Mouse (Mus musculus): ENCODE measurements around the gene Prune1. TPM values are rescaled to one million over a fixed set of nuclear protein-coding genes. Genes with fewer than 3 reads are reported as not detected.

Prune1 gene
- polyA plus RNA-seq, 1 experiment from 2014 or later, result 84.3 TPM

DNA sequence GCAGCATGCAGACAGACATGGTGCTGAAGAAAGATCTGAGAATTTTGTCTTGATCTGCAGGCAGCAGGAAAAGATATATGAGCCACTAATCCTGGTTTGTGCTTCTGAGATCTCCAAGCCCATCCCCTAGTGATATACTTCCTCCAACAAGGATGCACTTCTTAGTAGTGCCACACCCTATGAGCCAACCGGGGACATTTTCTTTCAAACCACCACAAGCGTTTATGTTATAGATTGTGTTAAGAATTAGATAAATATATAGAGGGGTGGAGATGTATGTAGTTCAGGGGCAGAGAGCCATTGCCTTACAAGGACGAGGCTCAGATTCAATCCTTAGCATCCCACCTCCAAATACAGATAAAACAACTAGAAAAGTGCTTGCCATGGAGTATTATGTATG, 28.6 kb upstream of the Prune1 start:
- Histone ChIP-seq H3K9me3 (replicated peaks; ENCODE audit: control insufficient read depth, low read length, poor library complexity, severe bottlenecking) (no peaks in the 10 kb centered on the region), H3K4me3 (ENCODE audit: low read depth, low read length) (no peak overlapping the region), H3K9ac (ENCODE audit: low read depth, low read length) (no peak overlapping the region), H3K27me3 (ENCODE audit: control insufficient read depth, insufficient read depth, low read depth, low read length) (no peaks in the 10 kb centered on the region), H3K27ac (ENCODE audit: low read length) (no peak overlapping the region), H3K36me3 (ENCODE audit: control insufficient read depth, insufficient read depth, low read length) (no peaks in the 10 kb centered on the region), H3K4me2 (ENCODE audit: low read length) (no peak overlapping the region), H3K4me1 (ENCODE audit: control insufficient read depth, insufficient read depth, low read length) (no peaks in the 10 kb centered on the region)
- WGBS, result 77% methylated on average over 3 of the region's 3 CpGs
- no peak for ATAC-seq

DNA sequence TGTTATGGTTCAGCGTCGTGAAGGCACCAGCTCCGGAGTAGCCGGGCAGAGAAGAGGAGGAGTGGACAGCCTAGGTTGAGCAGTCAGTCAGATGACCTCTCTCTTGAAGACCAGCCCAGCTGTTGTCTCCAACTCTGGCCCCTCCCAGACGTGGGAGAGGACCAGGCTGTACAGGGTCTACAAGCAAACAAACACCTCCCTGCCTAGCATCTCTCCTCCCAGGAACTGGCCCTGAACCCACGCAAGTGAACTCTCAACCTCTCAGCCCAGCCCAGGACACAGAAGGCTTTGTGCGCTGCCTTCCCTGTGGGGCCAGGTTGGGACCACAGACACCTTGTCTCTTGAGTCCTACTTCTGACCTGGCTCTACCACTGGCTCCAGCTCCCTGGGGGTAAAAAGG, 25.2 kb upstream of the Prune1 start, which contains the start of gene Anxa9:
TSS of gene Anxa9 (minus strand) at position 77 of the 400 bp plus-strand sequence.
- Histone ChIP-seq H3K4me1 (ENCODE audit: control insufficient read depth, insufficient read depth, low read length) (no peaks in the 10 kb centered on the region), H3K36me3 (ENCODE audit: control insufficient read depth, insufficient read depth, low read length) (no peaks in the 10 kb centered on the region), H3K9ac (ENCODE audit: low read depth, low read length) (no peak within 1 kb of the TSS), H3K4me3 (ENCODE audit: low read depth, low read length) (no peak within 1 kb of the TSS), H3K9me3 (replicated peaks; ENCODE audit: control insufficient read depth, low read length, poor library complexity, severe bottlenecking) (no peaks in the 10 kb centered on the region), H3K27me3 (ENCODE audit: control insufficient read depth, insufficient read depth, low read depth, low read length) (no peaks in the 10 kb centered on the region), H3K27ac (ENCODE audit: low read length) (no peak within 1 kb of the TSS), H3K4me2 (ENCODE audit: low read length) (no peak within 1 kb of the TSS)
- no peak for ATAC-seq
- WGBS, result 80% methylated on average over 7 of the region's 7 CpGs

DNA sequence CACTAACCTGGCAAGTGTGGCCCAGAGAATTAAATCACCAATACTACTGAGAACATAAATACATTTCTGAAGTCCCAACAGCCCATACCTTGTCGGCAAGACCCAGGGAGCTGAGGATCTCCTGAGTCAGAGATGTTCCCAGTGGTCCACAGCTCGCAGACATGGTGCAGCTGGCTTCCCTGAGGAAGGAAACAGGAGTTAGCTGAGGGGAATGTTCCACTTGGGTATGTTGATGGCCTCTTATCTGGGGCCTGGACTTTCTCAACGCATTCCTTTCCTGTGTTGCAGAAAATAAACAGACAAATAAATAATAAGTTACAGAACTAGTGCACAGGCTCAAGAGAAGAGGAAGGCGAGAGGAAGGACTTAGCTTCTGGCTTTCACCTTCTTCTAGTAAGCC, 24.4 kb upstream of the Prune1 start:
- Histone ChIP-seq H3K36me3 (ENCODE audit: control insufficient read depth, insufficient read depth, low read length) (no peaks in the 10 kb centered on the region), H3K9me3 (replicated peaks; ENCODE audit: control insufficient read depth, low read length, poor library complexity, severe bottlenecking) (no peaks in the 10 kb centered on the region), H3K27me3 (ENCODE audit: control insufficient read depth, insufficient read depth, low read depth, low read length) (no peaks in the 10 kb centered on the region), H3K4me1 (ENCODE audit: control insufficient read depth, insufficient read depth, low read length) (no peaks in the 10 kb centered on the region), H3K4me2 (ENCODE audit: low read length) (no peak overlapping the region), H3K4me3 (ENCODE audit: low read depth, low read length) (no peak overlapping the region), H3K9ac (ENCODE audit: low read depth, low read length) (no peak overlapping the region), H3K27ac (ENCODE audit: low read length) (no peak overlapping the region)
- ATAC-seq, result no peak
- WGBS, result 91% methylated on average over 4 of the region's 4 CpGs

GRCm38 (mm10) chr3:95301204-95301796, 19.4 kb upstream of the Prune1 start:
- Histone ChIP-seq H3K4me1 (ENCODE audit: control insufficient read depth, insufficient read depth, low read length) (no peaks in the 10 kb centered on the region), H3K9ac (ENCODE audit: low read depth, low read length) (no peak overlapping the region), H3K36me3 (ENCODE audit: control insufficient read depth, insufficient read depth, low read length) (no peaks in the 10 kb centered on the region), H3K27me3 (ENCODE audit: control insufficient read depth, insufficient read depth, low read depth, low read length) (no peaks in the 10 kb centered on the region), H3K4me3 (ENCODE audit: low read depth, low read length) (no peak overlapping the region), H3K4me2 (ENCODE audit: low read length) (no peak overlapping the region), H3K9me3 (replicated peaks; ENCODE audit: control insufficient read depth, low read length, poor library complexity, severe bottlenecking) (no peaks in the 10 kb centered on the region), H3K27ac (ENCODE audit: low read length) (no peak overlapping the region)
- WGBS, result 78% methylated on average over 3 of the region's 3 CpGs
- ATAC-seq, result no peak

DNA sequence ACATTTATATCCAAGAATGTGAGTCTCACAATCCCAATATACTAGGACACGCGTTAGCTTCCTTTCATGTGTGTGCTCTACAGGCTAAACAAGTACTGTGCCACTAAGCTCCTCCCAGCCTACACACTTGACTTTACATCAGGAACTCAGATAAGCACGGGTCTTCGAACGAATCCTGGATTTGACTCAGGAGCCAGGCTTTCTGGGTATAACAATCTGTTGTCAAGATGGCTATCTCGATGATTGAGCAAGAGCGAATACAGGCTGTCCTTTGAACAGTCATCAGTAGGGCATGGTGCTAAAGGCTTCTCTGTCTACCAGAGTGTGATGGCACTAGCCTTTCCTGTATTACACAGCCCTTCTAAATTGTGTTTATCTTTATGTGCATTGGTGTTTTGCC, 16.1 kb upstream of the Prune1 start:
- no peaks in the 10 kb centered on the region for H3K27me3 ChIP-seq (ENCODE audit: control insufficient read depth, insufficient read depth, low read depth, low read length)
- no peak overlapping the region for H3K4me3 ChIP-seq (ENCODE audit: low read depth, low read length)
- ATAC-seq, result no peak
- no peaks in the 10 kb centered on the region for H3K4me1 ChIP-seq (ENCODE audit: control insufficient read depth, insufficient read depth, low read length)
- no peaks in the 10 kb centered on the region for H3K9me3 ChIP-seq (replicated peaks; ENCODE audit: control insufficient read depth, low read length, poor library complexity, severe bottlenecking)
- no peak overlapping the region for H3K4me2 ChIP-seq (ENCODE audit: low read length)
- no peak overlapping the region for H3K27ac ChIP-seq (ENCODE audit: low read length)
- 0 out of 2 replicates have a peak, but pooled peaks cover 5% of the 10 kb centered on the region for H3K36me3 ChIP-seq (ENCODE audit: control insufficient read depth, insufficient read depth, low read length)
- H3K9ac ChIP-seq (ENCODE audit: low read depth, low read length), result no peak overlapping the region
- WGBS, result 95% methylated on average over 7 of the region's 7 CpGs

DNA sequence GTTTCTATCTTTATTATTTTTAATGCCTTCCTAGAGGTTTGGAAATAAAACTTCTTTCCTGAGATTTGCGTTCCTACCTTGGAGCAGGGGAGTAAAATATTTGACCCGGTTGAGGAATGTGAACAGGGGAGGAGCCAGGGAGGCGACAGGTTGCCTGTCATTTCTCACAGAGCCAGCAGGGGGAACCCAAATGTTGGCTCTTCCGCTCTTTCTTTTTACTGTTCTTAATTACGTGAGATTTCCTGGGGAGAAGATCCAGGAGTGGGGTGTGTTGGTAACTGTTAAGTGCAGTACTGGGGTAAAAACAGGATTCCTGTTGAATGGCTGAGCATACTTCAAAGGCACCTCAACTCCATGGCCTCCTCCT, 14.2 kb upstream of the Prune1 start:
- H3K27ac ChIP-seq (ENCODE audit: low read length), result no peak overlapping the region
- no peaks in the 10 kb centered on the region for H3K27me3 ChIP-seq (ENCODE audit: control insufficient read depth, insufficient read depth, low read depth, low read length)
- 9% methylated on average over 5 of the region's 5 CpGs for WGBS
- ATAC-seq, result no peak
- no peak overlapping the region for H3K9ac ChIP-seq (ENCODE audit: low read depth, low read length)
- no peaks in the 10 kb centered on the region for H3K4me1 ChIP-seq (ENCODE audit: control insufficient read depth, insufficient read depth, low read length)
- no peak overlapping the region for H3K4me3 ChIP-seq (ENCODE audit: low read depth, low read length)
- no peaks in the 10 kb centered on the region for H3K9me3 ChIP-seq (replicated peaks; ENCODE audit: control insufficient read depth, low read length, poor library complexity, severe bottlenecking)
- H3K4me2 ChIP-seq (ENCODE audit: low read length), result no peak overlapping the region
- H3K36me3 ChIP-seq (ENCODE audit: control insufficient read depth, insufficient read depth, low read length), result peaks cover 11% of the 10 kb centered on the region; the same call in 1 of the 2 replicates

GRCm38 (mm10) chr3:95295321-95296102, 13.6 kb upstream of the Prune1 start:
- no peak overlapping the region for H3K9ac ChIP-seq (ENCODE audit: low read depth, low read length)
- no peak overlapping the region for H3K27ac ChIP-seq (ENCODE audit: low read length)
- no peak overlapping the region for H3K4me2 ChIP-seq (ENCODE audit: low read length)
- no peaks in the 10 kb centered on the region for H3K4me1 ChIP-seq (ENCODE audit: control insufficient read depth, insufficient read depth, low read length)
- no peak overlapping the region for H3K4me3 ChIP-seq (ENCODE audit: low read depth, low read length)
- no peak for ATAC-seq
- peaks cover 11% of the 10 kb centered on the region; the same call in 1 of the 2 replicates for H3K36me3 ChIP-seq (ENCODE audit: control insufficient read depth, insufficient read depth, low read length)
- no peaks in the 10 kb centered on the region for H3K9me3 ChIP-seq (replicated peaks; ENCODE audit: control insufficient read depth, low read length, poor library complexity, severe bottlenecking)
- 82% methylated on average over 11 of the region's 11 CpGs for WGBS
- H3K27me3 ChIP-seq (ENCODE audit: control insufficient read depth, insufficient read depth, low read depth, low read length), result no peaks in the 10 kb centered on the region

- Histone ChIP-seq H3K9ac (ENCODE audit: low read depth, low read length) (no peak overlapping the region), H3K27ac (ENCODE audit: low read length) (no peak overlapping the region), H3K9me3 (replicated peaks; ENCODE audit: control insufficient read depth, low read length, poor library complexity, severe bottlenecking) (no peaks in the 10 kb centered on the region), H3K4me2 (ENCODE audit: low read length) (no peak overlapping the region), H3K4me3 (ENCODE audit: low read depth, low read length) (no peak overlapping the region), H3K27me3 (ENCODE audit: control insufficient read depth, insufficient read depth, low read depth, low read length) (no peaks in the 10 kb centered on the region), H3K4me1 (ENCODE audit: control insufficient read depth, insufficient read depth, low read length) (no peaks in the 10 kb centered on the region), H3K36me3 (ENCODE audit: control insufficient read depth, insufficient read depth, low read length) (peaks cover 11% of the 10 kb centered on the region; the same call in 1 of the 2 replicates)
- no peak for ATAC-seq
- 83% methylated on average over 5 of the region's 5 CpGs for WGBS
Measured at GRCm38 (mm10) chr3:95294718-95295117, 12.8 kb upstream of the Prune1 start.

DNA sequence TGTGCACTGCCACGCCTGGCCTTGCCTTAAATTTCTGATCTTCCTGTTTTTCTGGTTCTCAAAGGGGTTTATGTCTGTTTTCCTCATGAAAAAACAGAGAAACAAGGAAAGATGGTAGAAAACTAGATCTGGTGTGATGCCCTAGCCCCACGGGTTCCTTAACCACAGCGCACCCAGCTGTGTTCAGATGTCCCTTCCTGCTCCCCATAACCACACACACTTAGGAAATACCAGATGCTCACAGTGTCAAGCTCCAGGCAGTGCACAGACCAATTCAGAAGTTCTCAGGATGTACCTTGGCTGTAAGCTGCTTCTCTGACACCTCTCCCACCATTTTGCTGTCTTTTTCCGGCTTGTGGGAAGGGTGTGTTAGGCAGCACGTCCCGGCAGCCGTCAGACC, 12.4 kb upstream of the Prune1 start:
- H3K4me1 ChIP-seq (ENCODE audit: control insufficient read depth, insufficient read depth, low read length), result no peaks in the 10 kb centered on the region
- H3K9me3 ChIP-seq (replicated peaks; ENCODE audit: control insufficient read depth, low read length, poor library complexity, severe bottlenecking), result no peaks in the 10 kb centered on the region
- peaks cover 11% of the 10 kb centered on the region; the same call in 1 of the 2 replicates for H3K36me3 ChIP-seq (ENCODE audit: control insufficient read depth, insufficient read depth, low read length)
- no peak overlapping the region for H3K27ac ChIP-seq (ENCODE audit: low read length)
- H3K4me2 ChIP-seq (ENCODE audit: low read length), result no peak overlapping the region
- no peak overlapping the region for H3K4me3 ChIP-seq (ENCODE audit: low read depth, low read length)
- WGBS, result 90% methylated on average over 7 of the region's 7 CpGs
- H3K9ac ChIP-seq (ENCODE audit: low read depth, low read length), result no peak overlapping the region
- H3K27me3 ChIP-seq (ENCODE audit: control insufficient read depth, insufficient read depth, low read depth, low read length), result no peaks in the 10 kb centered on the region
- no peak for ATAC-seq

All from midbrain, embryonic 16.5 days (tissue).